Mouse (Mus musculus) lung, adult 2 months (tissue): Measurements from ENCODE around the gene Tfpt.

Experiments used
- CTCF ChIP-seq: fragments of 200-500 bp; IDR thresholded peaks from 2 replicates; pipeline ENCODE4 v1.5.1; 2011; ENCODE audit warnings: mild to moderate bottlenecking, low read length, control low read depth; ENCODE audit not compliant: insufficient read depth
- POLR2A ChIP-seq: fragments of 200-500 bp; IDR thresholded peaks from 2 replicates; pipeline ENCODE4 v1.6.1; 2011; ENCODE audit warnings: low read depth, mild to moderate bottlenecking, control low read depth, low read length, borderline replicate concordance; ENCODE audit errors: extremely low read depth

GRCm38 (mm10) chr7:3629030-3629429, 699 bp downstream of the Tfpt start:
- TF ChIP-seq POLR2A (no peak), CTCF (no peak)
